Mouse (Mus musculus) intestine, embryonic 14.5 days (tissue): ENCODE results near the gene Klhl8. TPM values are rescaled to one million over a fixed set of nuclear protein-coding genes. Genes with fewer than 3 reads are reported as not detected.

Source experiments
- ATAC-seq: fragments of 200-750 bp; cut with Nextera tagmentation; replicated peaks from 2 replicates; pipeline ENCODE4 v1.8.0; 2017; ENCODE audit warnings: low read depth, moderate number of reproducible peaks, moderate TSS enrichment, moderate library complexity; ENCODE audit not compliant: low FRiP score, low TSS enrichment
- DNase-seq: peaks from one replicate; pipeline ENCODE4 v3.0.0-alpha.2; 2018; ENCODE audit warnings: low spot score
- H3K27ac ChIP-seq: fragments of 300-500 bp; sonication (generic); 2 replicates; pipeline ENCODE4 v1.5.1; 2014; ENCODE audit warnings: low read depth, mild to moderate bottlenecking, control low read depth
- H3K27me3 ChIP-seq: fragments of 300-500 bp; sonication (generic); replicated peaks from 2 replicates; pipeline ENCODE4 v1.6.1; 2014; ENCODE audit warnings: low read length, control low read depth; ENCODE audit not compliant: control insufficient read depth, insufficient read depth
- H3K36me3 ChIP-seq: fragments of 300-500 bp; sonication (generic); 2 replicates; pipeline ENCODE4 v1.6.1; 2014; ENCODE audit warnings: low read length, control low read depth; ENCODE audit not compliant: control insufficient read depth, insufficient read depth
- H3K4me1 ChIP-seq: fragments of 300-500 bp; sonication (generic); replicated peaks from 2 replicates; pipeline ENCODE4 v1.6.1; 2014; ENCODE audit warnings: low read length, control low read depth, mixed read lengths; ENCODE audit not compliant: control insufficient read depth, insufficient read depth
- H3K4me2 ChIP-seq: fragments of 300-500 bp; sonication (generic); 2 replicates; pipeline ENCODE4 v1.6.1; 2014; ENCODE audit warnings: low read length
- H3K4me3 ChIP-seq: fragments of 300-500 bp; sonication (generic); 2 replicates; pipeline ENCODE4 v1.5.1; 2014; ENCODE audit warnings: low read depth, low read length, control low read depth, mixed read lengths
- H3K9ac ChIP-seq: fragments of 300-500 bp; sonication (generic); 2 replicates; pipeline ENCODE4 v1.6.1; 2014; ENCODE audit warnings: mild to moderate bottlenecking, low read length
- H3K9me3 ChIP-seq: fragments of 300-500 bp; sonication (generic); 2 replicates; pipeline ENCODE4 v1.6.1; 2016; ENCODE audit warnings: low read length, control low read depth; ENCODE audit not compliant: control insufficient read depth
- WGBS: fragments of 180-500 bp; shearing (Covaris S2); extraction: QIAGEN DNeasy Blood & Tissue Kit; methylation state at CpG from one replicate; pipeline ENCODE4 v1.1.7; 2014; 5-methylcytosine and 5-hydroxymethylcytosine counted together
- polyA plus RNA-seq: library from polyadenylated mRNA; unstranded; fragments of >200 nt; fragmentation: Nextera tagmentation; extraction: Ambion mirVana; gene quantifications from 2 replicates; pipeline ENCODE4 v1.2.1, GENCODE M21; 2014

The Klhl8 gene
- polyA plus RNA-seq, 1 experiment from 2014 or later, result 10.3 TPM

DNA sequence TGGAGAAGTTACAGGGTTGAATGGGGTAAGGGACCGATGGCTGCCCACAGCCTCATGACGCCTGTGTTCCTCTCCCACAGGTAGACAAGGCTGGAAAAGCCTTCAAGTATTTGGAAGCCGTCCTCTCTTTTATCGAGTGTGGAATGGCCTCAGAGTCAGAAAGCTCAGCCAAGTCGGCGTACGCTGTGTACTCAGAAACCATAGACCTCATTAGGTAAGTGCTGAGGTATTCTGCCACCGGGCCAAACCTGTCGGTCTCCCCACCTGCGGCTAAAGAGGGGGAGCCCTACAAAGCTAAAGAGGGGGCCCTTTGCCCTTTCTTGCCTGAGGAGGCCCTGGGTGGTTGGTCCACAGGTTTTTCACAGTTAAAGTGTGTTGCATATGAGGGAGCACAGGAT lies 64.9 kb downstream of the Klhl8 start:
- H3K4me3 ChIP-seq, result no peak overlapping the region
- H3K27me3 ChIP-seq, result no peaks in the 10 kb centered on the region
- DNase-seq, result no peak
- H3K9ac ChIP-seq, result no peak overlapping the region
- peaks cover 33% of the 10 kb centered on the region for H3K36me3 ChIP-seq
- H3K4me1 ChIP-seq, result no peaks in the 10 kb centered on the region
- no peak overlapping the region for H3K27ac ChIP-seq
- WGBS, result 90% methylated on average over 10 of the region's 10 CpGs
- no peaks in the 10 kb centered on the region for H3K9me3 ChIP-seq
- no peak for ATAC-seq
- no peak overlapping the region for H3K4me2 ChIP-seq

DNA sequence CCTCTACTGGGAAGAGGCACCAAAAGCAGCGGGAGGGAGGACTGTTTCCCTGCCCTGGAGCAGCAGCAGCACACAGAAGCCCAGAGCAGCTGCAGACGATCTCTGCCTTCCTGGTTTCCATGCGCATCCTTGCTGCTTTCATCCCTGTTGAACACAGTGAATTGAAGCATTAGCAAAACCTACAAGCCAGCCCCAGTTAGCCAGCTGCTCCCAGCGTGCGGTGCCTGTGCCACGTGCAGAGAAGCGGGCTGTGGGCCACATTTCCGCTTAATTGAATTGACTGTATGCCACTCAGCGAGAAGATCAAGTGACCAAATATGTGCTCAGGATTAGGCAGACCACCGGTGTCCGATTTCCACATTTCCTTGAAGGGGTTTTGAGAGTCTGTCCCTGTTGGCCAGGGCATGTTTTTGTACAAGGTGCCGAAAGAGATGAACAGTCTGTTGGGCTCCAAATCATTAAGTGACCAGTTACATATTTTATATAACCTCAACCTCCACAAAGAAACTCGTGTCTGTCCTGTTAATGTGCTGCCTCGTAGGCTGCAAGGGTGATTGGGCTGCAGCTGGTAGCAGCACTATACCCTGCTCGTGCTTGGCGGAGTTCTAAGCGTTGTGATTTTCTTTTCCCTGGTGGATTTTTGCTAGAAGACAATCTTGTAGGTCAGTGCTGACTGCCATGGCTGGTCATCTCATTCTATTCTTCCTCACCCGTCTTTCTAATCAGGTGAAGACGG lies 65.5 kb downstream of the Klhl8 start:
- no peak overlapping the region for H3K4me2 ChIP-seq
- peaks cover 27% of the 10 kb centered on the region for H3K36me3 ChIP-seq
- no peaks in the 10 kb centered on the region for H3K9me3 ChIP-seq
- WGBS, result 83% methylated on average over 19 of the region's 19 CpGs
- no peak overlapping the region for H3K4me3 ChIP-seq
- H3K9ac ChIP-seq, result no peak overlapping the region
- H3K27ac ChIP-seq, result no peak overlapping the region
- no peaks in the 10 kb centered on the region for H3K27me3 ChIP-seq
- no peak for ATAC-seq
- no peaks in the 10 kb centered on the region for H3K4me1 ChIP-seq
- no peak for DNase-seq

DNA sequence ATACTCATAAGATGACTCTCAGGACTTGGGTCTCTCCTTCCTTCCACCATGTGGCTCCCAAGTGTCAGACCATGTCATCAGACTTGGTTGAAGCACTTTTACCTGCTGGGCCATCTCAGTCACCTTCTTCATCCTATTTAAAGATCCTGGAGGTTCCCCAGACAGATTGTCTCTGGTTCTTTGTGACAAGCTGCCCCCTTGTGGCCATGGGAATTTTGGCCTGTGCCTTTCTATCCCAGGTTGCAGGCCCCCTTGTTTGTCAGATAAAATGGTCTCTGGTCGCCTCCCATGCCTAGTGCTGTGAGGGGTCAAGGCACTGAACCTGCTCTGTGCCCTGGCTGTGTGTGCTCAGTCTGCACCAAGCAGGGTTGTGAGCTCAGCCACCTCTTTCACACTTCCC lies 67.1 kb downstream of the Klhl8 start:
- no peak overlapping the region for H3K4me3 ChIP-seq
- H3K4me2 ChIP-seq, result no peak overlapping the region
- no peak for ATAC-seq
- peaks cover 15% of the 10 kb centered on the region for H3K36me3 ChIP-seq
- H3K9me3 ChIP-seq, result no peaks in the 10 kb centered on the region
- 0 out of 2 replicates have a peak, but pooled peaks cover 5% of the 10 kb centered on the region for H3K4me1 ChIP-seq
- WGBS, result 59% methylated on average over 1 of the region's 1 CpGs
- H3K27ac ChIP-seq, result no peak overlapping the region
- H3K27me3 ChIP-seq, result no peaks in the 10 kb centered on the region
- no peak overlapping the region for H3K9ac ChIP-seq
- DNase-seq, result peak; percentile 68

DNA sequence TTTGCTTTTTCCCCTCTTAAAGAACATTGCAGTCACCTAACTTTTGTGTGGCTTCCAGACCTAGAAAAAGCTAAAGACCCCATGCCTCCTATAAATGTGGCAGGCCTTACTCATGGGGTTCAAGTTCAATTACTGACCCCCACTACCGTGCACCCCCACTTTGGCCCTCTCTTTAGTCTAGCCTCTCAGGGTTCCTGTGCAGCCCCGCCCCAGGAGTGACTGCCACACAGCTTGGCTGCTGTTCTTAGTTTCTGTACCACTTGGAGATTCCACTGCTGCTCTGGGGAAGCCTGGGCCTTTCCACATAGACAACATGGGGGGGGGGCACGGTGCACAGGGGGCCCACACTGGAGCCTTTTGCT lies 71.8 kb downstream of the Klhl8 start:
- 66% methylated on average over 3 of the region's 3 CpGs for WGBS
- Histone ChIP-seq H3K27ac (no peak overlapping the region), H3K9ac (no peak overlapping the region), H3K4me1 (0 out of 2 replicates have a peak, but pooled peaks cover 5% of the 10 kb centered on the region), H3K4me2 (no peak overlapping the region), H3K9me3 (no peaks in the 10 kb centered on the region), H3K4me3 (no peak overlapping the region), H3K27me3 (no peaks in the 10 kb centered on the region), H3K36me3 (peaks cover 10% of the 10 kb centered on the region; the same call in 1 of the 2 replicates)
- DNase-seq, result no peak
- ATAC-seq, result 0 out of 2 replicates have a peak, but pooled peaks have one; percentile 32

DNA sequence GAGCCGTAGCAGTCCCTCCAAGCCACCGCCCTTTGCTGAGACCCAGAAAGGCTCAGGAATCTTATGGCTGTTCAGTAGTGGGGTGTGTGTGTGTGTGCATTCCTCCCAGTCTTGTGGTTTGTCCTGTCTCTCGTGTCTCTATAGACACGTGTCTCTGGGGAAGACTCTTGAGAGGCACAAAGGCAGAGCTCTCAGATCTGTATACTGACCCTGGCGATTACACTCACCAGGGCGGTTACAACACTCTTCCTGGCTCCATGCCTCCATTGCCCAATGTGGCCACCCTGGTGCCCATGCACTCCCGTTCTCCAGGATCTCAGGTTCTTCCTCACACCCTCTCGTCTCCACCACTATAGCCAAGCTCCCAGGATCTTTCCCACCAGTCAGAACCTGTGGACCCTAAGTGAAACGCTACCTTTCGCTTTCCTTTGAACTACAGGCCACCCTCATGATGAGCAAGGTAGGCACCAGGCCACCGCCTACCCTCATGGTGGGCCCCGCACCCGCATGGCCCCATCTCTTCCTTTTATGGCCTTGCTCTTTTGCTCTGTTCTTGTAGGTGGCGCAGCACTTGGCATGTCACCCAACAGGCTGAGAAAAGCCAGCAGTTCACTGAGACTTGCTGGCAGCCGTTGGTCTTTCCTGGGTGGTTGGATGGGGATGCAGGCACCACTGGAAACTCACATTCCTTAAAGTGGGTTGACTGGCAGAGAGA lies 72.4 kb downstream of the Klhl8 start:
- 0 out of 2 replicates have a peak, but pooled peaks have one; percentile 36 for ATAC-seq
- WGBS, result 85% methylated on average over 15 of the region's 15 CpGs
- Histone ChIP-seq H3K4me3 (no peak overlapping the region), H3K4me2 (no peak overlapping the region), H3K36me3 (peaks cover 16% of the 10 kb centered on the region; the same call in 1 of the 2 replicates), H3K9me3 (no peaks in the 10 kb centered on the region), H3K27ac (no peak overlapping the region), H3K4me1 (0 out of 2 replicates have a peak, but pooled peaks cover 5% of the 10 kb centered on the region), H3K27me3 (no peaks in the 10 kb centered on the region), H3K9ac (no peak overlapping the region)
- no peak for DNase-seq

DNA sequence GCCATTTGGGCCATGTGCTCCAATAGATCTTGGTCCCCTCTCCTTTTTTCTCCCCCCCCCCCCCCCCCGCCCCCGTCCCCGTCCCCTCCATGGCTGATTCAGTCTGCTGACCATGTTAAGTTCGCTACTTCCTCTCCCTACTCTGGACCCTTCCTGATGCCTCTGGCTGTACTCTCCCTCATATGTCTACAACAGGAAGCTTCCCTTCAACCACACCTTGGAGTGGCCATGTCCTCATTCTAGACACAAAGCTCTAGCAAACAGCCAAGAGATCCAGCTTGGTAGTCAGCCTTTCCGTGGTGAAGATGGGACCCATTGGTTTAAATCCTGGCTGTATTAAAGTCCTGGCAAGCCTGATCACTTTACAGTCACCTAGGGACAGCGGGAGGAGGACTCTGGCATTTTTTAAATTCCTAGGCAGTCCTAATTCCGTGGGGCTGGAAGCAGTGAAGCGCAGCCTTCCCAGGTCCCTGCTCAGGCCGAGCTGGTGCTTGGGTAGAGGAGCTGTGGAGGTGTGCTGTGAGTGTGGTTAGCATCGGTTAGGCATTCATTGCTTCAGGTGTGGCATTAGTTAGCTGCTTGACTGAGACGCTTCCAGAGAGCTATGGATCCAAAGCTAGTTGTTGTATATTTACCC lies 74.8 kb downstream of the Klhl8 start:
- Histone ChIP-seq H3K27me3 (no peaks in the 10 kb centered on the region), H3K4me2 (no peak overlapping the region), H3K9me3 (no peaks in the 10 kb centered on the region), H3K36me3 (peaks cover 14% of the 10 kb centered on the region; the same call in 1 of the 2 replicates), H3K4me3 (no peak overlapping the region), H3K4me1 (0 out of 2 replicates have a peak, but pooled peaks cover 5% of the 10 kb centered on the region), H3K27ac (no peak overlapping the region), H3K9ac (no peak overlapping the region)
- WGBS, result 63% methylated on average over 10 of the region's 11 CpGs
- no peak for ATAC-seq
- no peak for DNase-seq

DNA sequence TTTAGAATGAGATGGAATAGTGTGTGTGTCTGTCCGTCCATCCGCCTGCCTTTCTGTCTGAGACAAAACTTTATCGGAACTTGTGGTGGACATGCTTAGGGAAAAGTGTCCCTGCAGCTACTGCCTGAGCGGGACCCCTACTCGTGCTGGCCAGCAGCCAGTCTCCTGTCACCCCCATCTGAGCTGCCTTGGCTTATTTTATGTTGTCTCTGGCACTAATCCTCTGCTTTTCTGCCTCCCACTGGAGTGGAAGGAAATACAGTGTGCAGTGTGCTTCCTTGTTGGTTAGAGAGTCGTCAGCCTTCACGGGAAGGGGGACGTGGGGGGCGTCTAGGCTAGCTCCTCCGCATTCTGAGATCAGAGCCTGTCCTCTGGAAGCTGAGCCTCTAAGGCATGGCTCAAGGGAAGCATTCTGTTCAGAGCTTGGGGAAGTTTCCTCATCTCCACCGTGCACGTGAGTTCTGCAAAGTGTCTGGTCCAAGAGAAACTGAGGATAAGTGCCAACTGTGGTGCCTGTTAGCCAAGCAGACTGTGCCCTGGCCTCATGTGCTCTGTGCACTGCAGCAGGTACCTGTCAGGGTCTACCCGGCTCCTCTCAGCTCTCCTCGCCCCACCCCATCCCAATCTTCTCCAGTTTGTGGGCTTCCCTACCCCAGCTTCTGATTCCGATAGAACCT lies 75.5 kb downstream of the Klhl8 start:
- Histone ChIP-seq H3K9me3 (no peaks in the 10 kb centered on the region), H3K36me3 (peaks cover 14% of the 10 kb centered on the region; the same call in 1 of the 2 replicates), H3K4me1 (0 out of 2 replicates have a peak, but pooled peaks cover 5% of the 10 kb centered on the region), H3K4me2 (no peak overlapping the region), H3K9ac (no peak overlapping the region), H3K27ac (no peak overlapping the region), H3K27me3 (no peaks in the 10 kb centered on the region), H3K4me3 (no peak overlapping the region)
- DNase-seq, result no peak
- 83% methylated on average over 15 of the region's 15 CpGs for WGBS
- ATAC-seq, result no peak

DNA sequence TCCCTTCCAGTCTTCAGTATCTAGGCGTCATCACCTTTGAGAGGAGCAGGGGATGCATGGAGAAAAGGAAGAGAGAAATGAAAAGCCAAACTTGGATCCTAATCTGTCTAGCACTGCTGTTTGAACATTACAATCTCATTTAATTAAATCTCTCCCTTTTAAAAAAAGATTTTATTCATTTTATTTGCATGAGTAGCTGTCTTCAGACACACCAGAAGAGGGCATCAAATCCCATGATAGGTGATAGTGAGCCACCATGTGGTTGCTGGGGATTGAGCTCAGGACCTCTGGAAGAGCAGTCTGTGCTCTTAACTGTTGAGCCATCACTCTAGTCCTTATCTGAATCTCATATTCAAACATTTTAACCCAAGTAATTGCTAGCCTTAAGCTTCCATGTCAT lies 80.2 kb downstream of the Klhl8 start:
- H3K27me3 ChIP-seq, result no peaks in the 10 kb centered on the region
- no peak overlapping the region for H3K27ac ChIP-seq
- H3K36me3 ChIP-seq, result peaks cover 27% of the 10 kb centered on the region
- 92% methylated on average over 1 of the region's 1 CpGs for WGBS
- DNase-seq, result no peak
- H3K4me1 ChIP-seq, result no peaks in the 10 kb centered on the region
- no peak overlapping the region for H3K4me3 ChIP-seq
- H3K9ac ChIP-seq, result no peak overlapping the region
- no peak for ATAC-seq
- H3K9me3 ChIP-seq, result no peaks in the 10 kb centered on the region
- no peak overlapping the region for H3K4me2 ChIP-seq
